Mouse (Mus musculus): Measurements from ENCODE around the gene Cyp2u1. TPM values are rescaled to one million over a fixed set of nuclear protein-coding genes. Genes with fewer than 3 reads are reported as not detected.

Cyp2u1 gene
- total RNA-seq, 2 experiments from 2014 or later, result 16.0 to 17.3 TPM

GRCm38 (mm10) chr3:131299078-131299477, 3.9 kb downstream of the Cyp2u1 start:
- Histone ChIP-seq H3K27ac (no peak overlapping the region), H3K4me3 (no peak overlapping the region)
- no peak for TF ChIP-seq CTCF (IDR thresholded peaks at IDR 0.05)
- intact Hi-C loops (cut with DNase I), result no loop called here
- DNase-seq (ENCODE audit: extremely low spot score in 1 of 2, low spot score in 2 of 2), result no peak

GRCm38 (mm10) chr3:131296893-131297292, 6.1 kb downstream of the Cyp2u1 start:
- Histone ChIP-seq H3K27ac (no peak overlapping the region), H3K4me3 (no peak overlapping the region)
- no peak for DNase-seq (ENCODE audit: extremely low spot score in 1 of 2, low spot score in 2 of 2)
- no peak for TF ChIP-seq CTCF (IDR thresholded peaks at IDR 0.05)
- intact Hi-C loops (cut with DNase I), result no loop called here

DNA sequence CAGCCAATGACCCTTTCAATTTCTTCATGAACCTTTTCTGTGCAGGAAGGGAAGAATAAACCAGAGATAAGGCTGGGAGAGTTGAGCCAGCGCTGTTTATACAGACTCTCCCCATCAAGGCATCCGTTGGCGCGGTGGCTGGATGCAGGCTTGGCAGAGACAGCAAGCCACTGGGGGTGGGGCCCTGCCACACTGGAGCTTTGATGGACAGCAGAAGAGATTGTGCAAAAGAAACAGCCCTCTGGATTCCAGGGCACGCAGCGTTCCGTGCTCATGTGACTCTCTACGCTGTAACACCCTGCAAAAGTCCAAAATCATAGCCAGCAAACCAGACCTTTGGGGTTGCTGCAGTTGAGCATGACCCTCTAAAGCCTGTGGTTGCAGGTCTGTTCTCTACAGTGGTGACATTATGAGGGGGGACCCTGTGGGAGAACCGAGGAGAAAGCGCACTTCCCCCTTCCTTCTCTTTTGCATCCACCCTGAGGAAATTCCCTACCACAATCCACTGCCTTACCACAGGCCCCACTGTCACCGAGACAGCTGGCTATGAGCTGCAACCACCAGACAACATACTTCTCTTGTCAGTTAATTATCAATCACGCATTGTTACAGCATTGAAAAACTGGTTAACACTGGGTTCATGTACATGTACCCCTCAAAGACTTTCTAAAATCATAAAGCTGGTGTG, 7.4 kb downstream of the Cyp2u1 start:
- no peak for DNase-seq (ENCODE audit: extremely low spot score in 1 of 2, low spot score in 2 of 2)
- Histone ChIP-seq H3K27ac (no peak overlapping the region), H3K4me3 (no peak overlapping the region)
- intact Hi-C loops (cut with DNase I), result no loop called here
- TF ChIP-seq CTCF (IDR thresholded peaks at IDR 0.05), result no peak

- TF ChIP-seq CTCF (IDR thresholded peaks at IDR 0.05), result peak; percentile 11
- Histone ChIP-seq H3K4me3 (no peak overlapping the region), H3K27ac (no peak overlapping the region)
- DNase-seq (ENCODE audit: extremely low spot score in 1 of 2, low spot score in 2 of 2), result no peak
- intact Hi-C loops (cut with DNase I), result no loop called here
Observed at GRCm38 (mm10) chr3:131294503-131294902, 8.5 kb downstream of the Cyp2u1 start.

DNA sequence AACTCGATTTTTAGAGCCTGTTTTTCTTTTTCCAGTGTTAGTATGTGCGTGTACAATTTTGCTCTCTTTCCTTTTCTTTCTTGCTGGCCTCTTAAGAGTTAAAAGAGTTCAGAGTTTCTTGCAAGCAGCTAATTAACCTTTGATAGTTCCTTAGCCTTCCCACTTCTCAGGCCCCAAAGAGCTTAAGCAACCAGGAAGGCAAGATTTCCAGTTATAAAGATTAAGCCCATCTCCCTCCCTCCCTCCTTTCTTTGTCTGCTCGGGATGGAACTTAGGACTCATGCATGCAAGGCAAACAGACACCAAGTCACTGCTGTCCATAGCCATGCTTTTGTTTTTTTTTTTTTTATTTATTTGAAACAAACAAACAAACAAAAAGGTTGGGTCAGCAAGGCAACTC, 10.1 kb downstream of the Cyp2u1 start:
- TF ChIP-seq CTCF (IDR thresholded peaks at IDR 0.05), result no peak
- no peak overlapping the region for H3K4me3 ChIP-seq
- no peak for DNase-seq (ENCODE audit: extremely low spot score in 1 of 2, low spot score in 2 of 2)
- H3K27ac ChIP-seq, result no peak overlapping the region
- intact Hi-C loops (cut with DNase I), result no loop called here

DNA sequence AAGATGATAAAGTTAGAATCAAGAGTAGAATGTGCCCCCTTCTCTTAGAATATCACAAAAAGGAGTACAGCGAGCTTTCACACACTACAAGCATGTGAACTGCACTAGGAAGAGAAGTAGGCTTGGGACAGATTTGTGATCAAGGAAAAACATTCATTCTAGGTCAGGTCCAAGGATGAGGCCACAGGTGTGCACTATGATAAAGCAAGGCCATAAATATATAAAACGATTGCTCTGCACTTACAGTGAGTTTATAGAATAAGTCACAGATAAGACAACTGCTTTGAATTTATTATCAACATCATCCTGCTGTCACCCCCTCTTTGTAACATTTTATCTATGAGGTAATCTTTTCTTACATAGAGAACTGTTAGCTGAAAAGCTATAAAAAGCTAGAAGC, 10.7 kb downstream of the Cyp2u1 start:
- no peak for DNase-seq (ENCODE audit: extremely low spot score in 1 of 2, low spot score in 2 of 2)
- no peak overlapping the region for H3K4me3 ChIP-seq
- intact Hi-C loops (cut with DNase I), result no loop called here

DNA sequence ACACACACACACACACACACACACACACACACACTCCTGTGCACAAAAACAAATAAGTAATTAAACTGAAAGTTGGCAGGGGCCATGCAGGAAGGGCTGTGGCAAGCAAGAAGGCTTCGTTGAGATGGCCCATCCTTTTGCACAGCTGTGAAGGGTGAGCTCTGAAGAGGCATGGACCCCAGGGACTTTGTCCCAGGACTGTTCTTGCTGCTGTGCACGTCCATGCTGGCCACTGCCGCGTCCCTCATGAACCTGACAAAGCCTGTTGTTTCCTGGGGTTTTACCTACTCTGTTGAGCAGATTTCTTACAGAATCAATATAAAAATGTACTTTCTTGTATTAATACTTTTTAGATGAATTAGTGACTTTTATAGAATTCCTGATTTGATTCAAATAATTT, 11.1 kb downstream of the Cyp2u1 start:
- no peak overlapping the region for H3K27ac ChIP-seq
- DNase-seq (ENCODE audit: extremely low spot score in 1 of 2, low spot score in 2 of 2), result no peak
- no peak overlapping the region for H3K4me3 ChIP-seq
- TF ChIP-seq CTCF (IDR thresholded peaks at IDR 0.05), result no peak
- intact Hi-C loops (cut with DNase I), result no loop called here

More for the DNA sequence above, 10.7 kb downstream of the Cyp2u1 start:
- TF ChIP-seq CTCF (IDR thresholded peaks at IDR 0.05), result no peak
- H3K27ac ChIP-seq, result no peak overlapping the region

DNA sequence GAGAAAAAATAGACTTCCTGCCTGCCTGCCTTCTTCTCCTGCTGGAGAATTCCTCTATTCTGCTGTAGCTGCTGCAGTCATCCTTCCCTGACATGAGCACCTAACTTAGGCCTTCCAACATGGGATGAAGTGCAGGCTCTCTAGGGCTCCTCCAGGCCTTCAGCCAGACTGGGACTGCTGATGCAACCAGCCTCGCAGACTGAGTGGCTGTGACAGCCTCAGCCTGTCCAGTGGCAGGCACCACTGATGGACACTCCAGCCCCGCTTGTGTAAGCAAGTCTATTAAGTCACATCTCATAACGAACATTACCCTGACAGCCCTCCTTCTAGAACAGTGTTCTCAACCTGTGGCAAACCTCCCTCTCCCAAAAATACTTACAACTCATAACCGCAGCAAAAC, 28.9 kb downstream of the Cyp2u1 start:
- intact Hi-C loops (cut with DNase I), result no loop called here
- Histone ChIP-seq H3K27ac (no peak overlapping the region), H3K4me3 (no peak overlapping the region)
- no peak for TF ChIP-seq CTCF (IDR thresholded peaks at IDR 0.05)
- no peak for DNase-seq (ENCODE audit: extremely low spot score in 1 of 2, low spot score in 2 of 2)

GRCm38 (mm10) chr3:131272374-131273100, 30.5 kb downstream of the Cyp2u1 start:
- intact Hi-C loops (cut with DNase I), result no loop called here

GRCm38 (mm10) chr3:131271559-131272373, 31.3 kb downstream of the Cyp2u1 start, which contains the start of gene Hadh:
Hadh (minus strand) TSS chr3:131272101.
- intact Hi-C loops (cut with DNase I), result no loop called here
- peak; percentile 72 to 78 for DNase-seq (ENCODE audit: extremely low spot score in 1 of 2, low spot score in 2 of 2)
- TF ChIP-seq CTCF (IDR thresholded peaks at IDR 0.05), result no peak
- Histone ChIP-seq H3K4me3 (peak within 1 kb of the TSS; percentile 74), H3K27ac (peak within 1 kb of the TSS; percentile 85)

More at GRCm38 (mm10) chr3:131272374-131273100, 30.5 kb downstream of the Cyp2u1 start:
- no peak for DNase-seq (ENCODE audit: extremely low spot score in 1 of 2, low spot score in 2 of 2)
- TF ChIP-seq CTCF (IDR thresholded peaks at IDR 0.05), result no peak
- Histone ChIP-seq H3K27ac (peak overlapping the region; percentile 53), H3K4me3 (peak overlapping the region; percentile 74)

DNA sequence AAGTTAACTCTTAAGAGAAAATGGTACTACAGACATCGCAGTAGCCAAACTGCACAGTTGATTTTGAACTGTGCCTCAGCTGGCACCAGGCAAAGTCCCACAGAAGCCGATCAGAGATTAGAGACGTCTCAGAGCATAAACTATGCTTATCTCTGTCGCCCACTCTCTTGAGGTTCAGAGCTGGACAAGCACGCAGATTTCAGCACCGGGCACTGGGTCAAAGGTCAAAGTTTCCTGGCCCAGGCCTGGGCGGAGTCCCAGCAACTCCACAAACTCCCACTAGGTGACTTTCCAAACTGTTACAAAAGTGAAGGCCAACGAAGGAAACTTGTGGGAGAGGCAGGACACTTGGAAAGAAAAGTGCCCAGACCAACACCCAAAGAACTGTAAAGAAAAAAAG, 31.9 kb downstream of the Cyp2u1 start:
- no peak for DNase-seq (ENCODE audit: extremely low spot score in 1 of 2, low spot score in 2 of 2)
- intact Hi-C loops (cut with DNase I), result no loop called here
- Histone ChIP-seq H3K27ac (peak overlapping the region; percentile 85; the same call in 1 of the 2 replicates), H3K4me3 (peak overlapping the region; percentile 74)
- peak; percentile 22 for TF ChIP-seq CTCF (IDR thresholded peaks at IDR 0.05)

DNA sequence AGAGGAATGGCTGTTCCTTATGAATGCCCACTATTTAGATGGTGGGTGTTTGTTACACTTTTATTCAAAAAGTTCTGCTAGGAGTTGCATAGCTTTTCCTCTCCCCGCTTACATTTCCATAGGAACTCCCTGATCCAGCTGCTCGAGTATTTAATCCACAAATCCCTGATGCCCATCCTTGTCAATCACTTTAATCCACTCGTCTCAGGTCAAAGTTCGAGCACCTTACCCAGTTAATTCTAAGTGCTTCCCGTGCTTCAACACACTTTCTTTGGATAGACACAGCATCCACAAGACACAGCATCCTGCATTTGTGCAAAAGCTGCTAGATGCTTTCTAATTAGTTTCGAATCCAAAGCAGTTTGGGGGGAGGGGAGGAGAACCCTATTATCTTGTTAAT, 32.6 kb downstream of the Cyp2u1 start:
- H3K4me3 ChIP-seq, result no peak overlapping the region
- H3K27ac ChIP-seq, result no peak overlapping the region
- TF ChIP-seq CTCF (IDR thresholded peaks at IDR 0.05), result no peak
- intact Hi-C loops (cut with DNase I), result no loop called here
- DNase-seq (ENCODE audit: extremely low spot score in 1 of 2, low spot score in 2 of 2), result no peak

Data from left cerebral cortex, adult 2 months (tissue).